Mouse (Mus musculus) CH12.LX (cell line): ENCODE measurements at regions not wholly inside any gene's neighbourhood (a gene's known extent, or its start where the extent isn't known, plus 50 kb on each side); places are given as distances from the start of the nearest gene placed in this dataset.

Experiments used
- CHD2 ChIP-seq: IDR thresholded peaks from 2 replicates; pipeline ENCODE4 v1.6.1; 2011; ENCODE audit warnings: low read length, improper control_type of control experiment
- CTCF ChIP-seq, 2 experiments: IDR thresholded peaks in 1 of 2; conservative IDR thresholded peaks in 1 of 2; 2 replicates each; pipeline ENCODE4 v1.5.1; 2011 to 2012; ENCODE audit warnings: low read depth in 2 of 2, low read length in 2 of 2, improper control_type of control experiment in 1 of 2, inconsistent platforms in 1 of 2, mild to moderate bottlenecking in 1 of 2, moderate library complexity in 1 of 2
- E2F4 ChIP-seq: IDR thresholded peaks from 2 replicates; pipeline ENCODE4 v1.6.1; 2011; ENCODE audit warnings: low read depth, low read length, improper control_type of control experiment; ENCODE audit not compliant: insufficient replicate concordance
- EP300 ChIP-seq: IDR thresholded peaks from 2 replicates; pipeline ENCODE4 v1.6.1; 2011; ENCODE audit warnings: low read length, improper control_type of control experiment
- HCFC1 ChIP-seq: IDR thresholded peaks from 2 replicates; pipeline ENCODE4 v1.6.1; 2012; ENCODE audit warnings: low read depth, mild to moderate bottlenecking, inconsistent platforms, low read length, improper control_type of control experiment
- MAFK ChIP-seq: IDR thresholded peaks from 2 replicates; pipeline ENCODE4 v1.6.1; 2011; ENCODE audit warnings: low read length, improper control_type of control experiment; ENCODE audit not compliant: insufficient replicate concordance
- MYC ChIP-seq: IDR thresholded peaks from 2 replicates; pipeline ENCODE4 v1.6.1; 2011; ENCODE audit warnings: low read depth, mild to moderate bottlenecking, improper control_type of control experiment, low read length
- PAX5 ChIP-seq: IDR thresholded peaks from 2 replicates; pipeline ENCODE4 v1.6.1; 2012; ENCODE audit warnings: low read length, inconsistent platforms, mixed read lengths
- POLR2A ChIP-seq: IDR thresholded peaks from 2 replicates; pipeline ENCODE4 v1.6.1; 2011; ENCODE audit warnings: low read depth, mild to moderate bottlenecking, improper control_type of control experiment, low read length
- RAD21 ChIP-seq: IDR thresholded peaks from 2 replicates; pipeline ENCODE4 v1.6.1; 2011; ENCODE audit warnings: low read depth, mild to moderate bottlenecking, low read length, improper control_type of control experiment, moderate library complexity
- USF1 ChIP-seq: IDR thresholded peaks from 2 replicates; pipeline ENCODE4 v1.6.1; 2014; ENCODE audit warnings: low read depth, mild to moderate bottlenecking, inconsistent platforms, low read length, improper control_type of control experiment
- ZC3H11A ChIP-seq: IDR thresholded peaks from 2 replicates; pipeline ENCODE4 v1.6.1; 2012; ENCODE audit warnings: low read depth, mild to moderate bottlenecking, inconsistent platforms, low read length, improper control_type of control experiment

- TF ChIP-seq USF1: no peak
- no peak for TF ChIP-seq CTCF (conservative IDR thresholded peaks at IDR 0.05 in 1 of 2, IDR thresholded peaks at IDR 0.05 in 1 of 2; ENCODE audit: low read depth in 2 of 2, low read length in 2 of 2)
- TF ChIP-seq ZC3H11A: no peak
- no peak for TF ChIP-seq E2F4
- no peak for TF ChIP-seq MAFK
- no peak for TF ChIP-seq HCFC1
- TF ChIP-seq MYC: no peak
- no peak for TF ChIP-seq RAD21
- TF ChIP-seq CHD2: no peak
- no peak for TF ChIP-seq POLR2A
- no peak for TF ChIP-seq EP300
- TF ChIP-seq PAX5: no peak
These were observed 153.0 kb downstream of the Slc30a10 start for GRCm38 (mm10) chr1:185607611-185608010.
